Mouse (Mus musculus) embryonic facial prominence, embryonic 10.5 days (tissue): ENCODE data around the gene Mreg. TPM values are rescaled to one million over a fixed set of nuclear protein-coding genes. Genes with fewer than 3 reads are reported as not detected.

ENCODE experiments used
- DNase-seq: peaks from one replicate; pipeline ENCODE4 v3.0.0-alpha.2; 2017; ENCODE audit warnings: low spot score
- H3K27ac ChIP-seq: fragments of 300-500 bp; sonication (generic); replicated peaks from 2 replicates; pipeline ENCODE4 v1.5.1; 2016; ENCODE audit warnings: mild to moderate bottlenecking
- H3K27me3 ChIP-seq: fragments of 300-500 bp; sonication (generic); replicated peaks from 2 replicates; pipeline ENCODE4 v1.6.1; 2016; ENCODE audit warnings: low read depth, mild to moderate bottlenecking; ENCODE audit not compliant: poor library complexity, severe bottlenecking
- H3K36me3 ChIP-seq: fragments of 300-500 bp; sonication (generic); replicated peaks from 2 replicates; pipeline ENCODE4 v1.6.1; 2016; ENCODE audit warnings: mild to moderate bottlenecking, moderate library complexity
- H3K4me1 ChIP-seq: fragments of 300-500 bp; sonication (generic); 2 replicates; pipeline ENCODE4 v1.6.1; 2016
- H3K4me3 ChIP-seq: fragments of 300-500 bp; sonication (generic); 2 replicates; pipeline ENCODE4 v1.5.1; 2016; ENCODE audit warnings: mild to moderate bottlenecking, moderate library complexity
- H3K9me3 ChIP-seq: fragments of 300-500 bp; sonication (generic); 2 replicates; pipeline ENCODE4 v1.6.1; 2016; ENCODE audit warnings: mild to moderate bottlenecking
- WGBS: fragments of 180-500 bp; shearing (Covaris S2); methylation state at CpG from one replicate; pipeline ENCODE4 v1.1.7; 2016; 5-methylcytosine and 5-hydroxymethylcytosine counted together
- polyA plus RNA-seq: library from polyadenylated mRNA; unstranded; fragments of >200 nt; fragmentation: Nextera tagmentation; extraction: Ambion mirVana; gene quantifications from 2 replicates; pipeline ENCODE4 v1.2.1, GENCODE M21; 2016

Gene Mreg
- polyA plus RNA-seq, 1 experiment from 2014 or later: 21.1 TPM

DNA sequence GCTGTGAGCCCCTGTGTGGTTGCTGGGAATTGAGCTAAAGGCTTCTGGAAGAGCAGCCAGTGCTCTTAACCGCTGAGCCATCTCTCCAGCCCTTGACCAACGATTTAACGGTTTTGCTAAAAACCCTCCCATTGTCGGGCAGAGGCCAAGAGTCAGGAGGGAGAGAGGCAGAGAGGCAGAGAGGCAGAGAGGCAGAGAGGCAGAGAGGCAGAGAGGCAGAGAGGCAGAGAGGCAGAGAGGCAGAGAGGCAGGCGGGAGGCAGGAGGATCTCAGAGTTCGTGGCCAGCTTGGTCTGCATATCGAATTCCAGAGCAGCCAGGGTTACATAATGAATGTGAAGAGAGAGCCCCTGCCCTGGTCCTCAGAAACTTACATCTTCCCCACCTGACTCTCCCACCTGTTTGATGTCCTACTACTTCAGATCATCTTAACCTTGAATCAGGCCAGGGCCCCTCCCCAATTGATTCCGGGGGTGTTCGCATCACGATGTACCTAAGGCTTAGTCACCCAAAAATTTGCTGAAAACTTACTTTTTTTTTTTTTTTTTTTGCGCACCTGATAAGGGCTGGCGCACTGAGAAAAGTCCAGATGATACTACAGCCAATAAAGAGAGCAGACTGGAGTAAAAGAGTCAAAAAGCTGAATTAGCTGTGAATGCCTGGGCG, 13.1 kb upstream of the Mreg start:
- Histone ChIP-seq H3K36me3 (no peaks in the 10 kb centered on the region), H3K27ac (no peak overlapping the region), H3K4me3 (peak overlapping the region; percentile 51), H3K9me3 (no peaks in the 10 kb centered on the region), H3K27me3 (peaks cover 30% of the 10 kb centered on the region), H3K4me1 (peaks cover 4% of the 10 kb centered on the region; the same call in 1 of the 2 replicates)
- no peak for DNase-seq
- 6% methylated on average over 13 of the region's 13 CpGs for WGBS

DNA sequence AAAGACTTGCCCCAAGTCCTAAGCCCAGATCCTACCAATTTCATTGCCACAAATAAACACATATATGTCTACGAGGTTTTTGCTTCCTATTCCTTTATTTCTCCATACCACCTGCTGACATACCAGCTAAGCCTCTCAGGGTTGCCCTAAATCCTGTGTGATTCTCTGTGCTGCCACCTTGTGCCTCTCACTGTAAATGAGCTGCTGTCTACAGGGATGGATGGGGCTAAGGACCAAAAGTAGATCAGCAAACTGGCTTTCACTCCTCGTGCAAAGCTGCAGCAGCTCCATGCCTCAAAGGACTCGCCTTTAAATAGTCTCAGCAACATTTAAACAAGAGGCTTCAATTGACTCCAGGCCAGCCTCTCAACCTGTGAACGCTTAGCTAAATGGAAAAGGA, 7.9 kb upstream of the Mreg start:
- Histone ChIP-seq H3K9me3 (no peaks in the 10 kb centered on the region), H3K27ac (no peak overlapping the region), H3K4me3 (no peak overlapping the region), H3K27me3 (peaks cover 24% of the 10 kb centered on the region), H3K36me3 (no peaks in the 10 kb centered on the region), H3K4me1 (peaks cover 3% of the 10 kb centered on the region)
- DNase-seq: no peak
- 17% methylated on average over 4 of the region's 4 CpGs for WGBS

- DNase-seq: no peak
- Histone ChIP-seq H3K9me3 (no peaks in the 10 kb centered on the region), H3K27me3 (peaks cover 20% of the 10 kb centered on the region), H3K27ac (no peak overlapping the region), H3K4me1 (peaks cover 10% of the 10 kb centered on the region), H3K4me3 (no peak overlapping the region), H3K36me3 (no peaks in the 10 kb centered on the region)
- 22% methylated on average over 2 of the region's 2 CpGs for WGBS
Measured at GRCm38 (mm10) chr1:72219116-72219515, 7.0 kb upstream of the Mreg start.

- Histone ChIP-seq H3K36me3 (no peaks in the 10 kb centered on the region), H3K4me3 (no peak overlapping the region), H3K27ac (no peak overlapping the region), H3K4me1 (peaks cover 10% of the 10 kb centered on the region), H3K27me3 (peaks cover 16% of the 10 kb centered on the region), H3K9me3 (no peaks in the 10 kb centered on the region)
- 74% methylated on average over 2 of the region's 2 CpGs for WGBS
- DNase-seq: no peak
Measured at GRCm38 (mm10) chr1:72218626-72219025, 6.5 kb upstream of the Mreg start.

- Histone ChIP-seq H3K27me3 (0 out of 2 replicates have a peak, but pooled peaks cover 10% of the 10 kb centered on the region), H3K4me3 (no peak overlapping the region), H3K36me3 (no peaks in the 10 kb centered on the region), H3K9me3 (no peaks in the 10 kb centered on the region), H3K4me1 (peaks cover 19% of the 10 kb centered on the region), H3K27ac (no peak overlapping the region)
- no peak for DNase-seq
- WGBS: 86% methylated on average over 7 of the region's 7 CpGs
Measured at GRCm38 (mm10) chr1:72216761-72217160, 4.7 kb upstream of the Mreg start.

- WGBS: 74% methylated on average over 4 of the region's 4 CpGs
- no peaks in the 10 kb centered on the region for H3K9me3 ChIP-seq
Measured at GRCm38 (mm10) chr1:72215174-72215573, 3.1 kb upstream of the Mreg start.

DNA sequence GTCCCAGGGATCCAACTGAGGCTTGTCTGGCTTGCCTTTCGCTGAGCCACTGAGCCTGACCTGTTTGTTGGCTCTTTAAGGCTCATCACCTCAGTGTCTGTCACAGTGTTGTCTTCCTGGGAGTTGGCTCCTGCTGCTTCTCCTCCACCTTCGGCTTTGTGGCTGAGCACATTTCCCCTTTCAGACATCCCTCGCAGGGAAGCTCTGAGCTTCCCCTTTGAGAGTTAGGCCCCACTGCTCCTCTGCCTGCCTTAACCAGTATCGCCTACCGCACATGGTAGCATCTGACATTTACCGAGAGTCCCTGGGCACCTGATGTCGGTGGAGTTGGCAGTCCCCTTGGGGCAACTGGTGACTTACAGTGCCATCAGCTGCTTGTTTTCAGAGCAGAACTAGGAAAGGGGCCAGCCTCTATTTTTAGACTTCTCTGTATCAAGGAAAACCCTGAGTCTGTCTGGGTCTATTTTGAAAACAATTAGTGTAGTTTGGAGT, 2.4 kb upstream of the Mreg start:
- Histone ChIP-seq H3K27me3 (peaks cover 17% of the 10 kb centered on the region; the same call in 1 of the 2 replicates), H3K9me3 (no peaks in the 10 kb centered on the region), H3K36me3 (no peaks in the 10 kb centered on the region), H3K4me3 (no peak overlapping the region), H3K27ac (no peak overlapping the region), H3K4me1 (peaks cover 32% of the 10 kb centered on the region)
- DNase-seq: no peak
- WGBS: 49% methylated on average over 7 of the region's 7 CpGs

More at GRCm38 (mm10) chr1:72215174-72215573, 3.1 kb upstream of the Mreg start:
- DNase-seq: no peak
- Histone ChIP-seq H3K4me1 (peaks cover 32% of the 10 kb centered on the region), H3K27ac (no peak overlapping the region), H3K36me3 (no peaks in the 10 kb centered on the region), H3K4me3 (no peak overlapping the region), H3K27me3 (peaks cover 17% of the 10 kb centered on the region; the same call in 1 of the 2 replicates)

DNA sequence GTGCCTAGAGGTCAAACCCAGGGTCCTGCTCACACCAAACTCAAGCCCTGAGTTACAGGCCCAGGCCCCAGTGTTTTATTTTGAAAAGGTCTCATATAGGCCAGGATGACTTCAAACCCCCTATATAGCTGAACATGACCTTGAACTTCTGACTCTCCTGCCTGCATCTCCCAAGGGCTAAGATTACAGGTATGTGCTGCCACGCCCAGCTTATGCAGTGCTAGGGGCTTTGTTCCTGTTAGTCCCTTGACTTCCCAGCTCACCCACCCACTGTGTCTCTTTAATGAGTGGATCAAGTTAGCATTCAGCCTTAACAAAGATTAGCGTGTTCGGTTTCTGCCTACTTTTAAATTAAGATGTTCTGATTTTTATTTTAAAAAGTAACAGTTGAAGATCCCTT, 1.8 kb upstream of the Mreg start:
- Histone ChIP-seq H3K27me3 (peaks cover 17% of the 10 kb centered on the region; the same call in 1 of the 2 replicates), H3K9me3 (no peaks in the 10 kb centered on the region), H3K4me3 (no peak overlapping the region), H3K36me3 (no peaks in the 10 kb centered on the region), H3K27ac (no peak overlapping the region), H3K4me1 (peaks cover 32% of the 10 kb centered on the region)
- DNase-seq: no peak
- 88% methylated on average over 3 of the region's 3 CpGs for WGBS

GRCm38 (mm10) chr1:72210803-72211679, 1.1 kb downstream of the Mreg start:
- peak overlapping the region; percentile 85 for H3K4me3 ChIP-seq
- 15% methylated on average over 17 of the region's 17 CpGs for WGBS
- H3K4me1 ChIP-seq: peaks cover 32% of the 10 kb centered on the region
- DNase-seq: no peak
- H3K27ac ChIP-seq: no peak overlapping the region
- H3K27me3 ChIP-seq: peaks cover 17% of the 10 kb centered on the region; the same call in 1 of the 2 replicates
- H3K9me3 ChIP-seq: no peaks in the 10 kb centered on the region
- H3K36me3 ChIP-seq: no peaks in the 10 kb centered on the region

- H3K27me3 ChIP-seq: peaks cover 9% of the 10 kb centered on the region; the same call in 1 of the 2 replicates
- WGBS: 85% methylated on average over 5 of the region's 5 CpGs
- H3K27ac ChIP-seq: no peak overlapping the region
- no peak overlapping the region for H3K4me3 ChIP-seq
- peaks cover 21% of the 10 kb centered on the region for H3K4me1 ChIP-seq
- no peak for DNase-seq
- no peaks in the 10 kb centered on the region for H3K36me3 ChIP-seq
- H3K9me3 ChIP-seq: no peaks in the 10 kb centered on the region
Measured at GRCm38 (mm10) chr1:72208095-72208494, 4.0 kb downstream of the Mreg start.

DNA sequence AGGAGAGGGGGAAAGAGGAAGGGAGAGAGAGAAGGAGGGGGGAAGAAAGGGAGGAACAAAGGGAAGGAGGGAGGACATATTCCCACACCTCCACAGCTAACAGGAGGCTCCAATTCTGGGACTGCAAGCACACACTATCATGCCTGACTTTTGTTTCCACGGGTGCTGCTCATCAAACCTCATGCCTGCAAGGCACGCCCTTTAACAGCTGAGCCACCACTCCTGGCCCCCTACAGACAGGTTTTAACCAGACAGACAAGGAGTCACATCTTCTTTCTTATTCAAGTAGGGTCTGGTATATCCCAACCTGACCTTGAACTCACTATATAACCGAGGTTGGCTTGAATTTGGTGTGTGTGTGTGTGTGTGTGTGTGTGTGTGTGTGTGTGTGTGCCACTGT, 7.0 kb downstream of the Mreg start:
- Histone ChIP-seq H3K36me3 (no peaks in the 10 kb centered on the region), H3K4me1 (no peaks in the 10 kb centered on the region), H3K4me3 (no peak overlapping the region), H3K27ac (no peak overlapping the region), H3K9me3 (no peaks in the 10 kb centered on the region), H3K27me3 (no peaks in the 10 kb centered on the region)
- no peak for DNase-seq
- 63% methylated on average over 3 of the region's 3 CpGs for WGBS

DNA sequence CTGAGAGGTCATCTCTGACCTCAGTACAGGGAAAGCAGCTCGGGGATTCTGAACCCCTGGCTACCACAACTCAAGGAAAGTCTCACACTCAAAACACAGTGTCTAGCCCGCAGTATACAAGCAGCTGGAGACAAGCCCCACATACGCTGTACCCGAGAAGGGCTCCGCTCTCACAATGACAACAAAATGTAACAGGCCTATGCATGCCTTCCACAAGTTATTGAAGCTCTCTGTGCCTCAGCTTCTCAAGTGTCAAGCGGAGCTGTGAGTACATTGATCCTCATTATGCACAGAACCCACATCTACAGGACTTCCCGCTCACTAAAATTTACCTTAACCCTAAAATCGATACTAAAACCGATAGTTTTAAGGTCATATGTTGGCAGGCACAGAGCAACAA, 8.9 kb downstream of the Mreg start:
- no peaks in the 10 kb centered on the region for H3K36me3 ChIP-seq
- H3K4me1 ChIP-seq: peaks cover 5% of the 10 kb centered on the region
- 84% methylated on average over 9 of the region's 9 CpGs for WGBS
- H3K27ac ChIP-seq: no peak overlapping the region
- H3K9me3 ChIP-seq: no peaks in the 10 kb centered on the region
- H3K27me3 ChIP-seq: no peaks in the 10 kb centered on the region
- no peak overlapping the region for H3K4me3 ChIP-seq
- DNase-seq: no peak
